Mouse (Mus musculus) limb, embryonic 11.5 days (tissue): Measurements from ENCODE around the gene Eml2. TPM values are rescaled to one million over a fixed set of nuclear protein-coding genes. Genes with fewer than 3 reads are reported as not detected.

Experiments
- ATAC-seq: fragments of 200-750 bp; cut with Nextera tagmentation; 2 replicates; pipeline ENCODE4 v1.8.0; 2017; ENCODE audit warnings: low read depth; ENCODE audit not compliant: insufficient number of reproducible peaks, low FRiP score, low TSS enrichment
- DNase-seq: peaks from one replicate; pipeline ENCODE4 v3.0.0-alpha.2; 2015; ENCODE audit warnings: low spot score
- H3K27ac ChIP-seq: fragments of 300-500 bp; sonication (generic); replicated peaks from 2 replicates; pipeline ENCODE4 v1.5.1; 2014; ENCODE audit warnings: low read depth, mild to moderate bottlenecking, low read length
- H3K27me3 ChIP-seq: fragments of 300-500 bp; sonication (generic); 2 replicates; pipeline ENCODE4 v1.6.1; 2014; ENCODE audit warnings: mild to moderate bottlenecking, low read length, mixed read lengths; ENCODE audit not compliant: control insufficient read depth, insufficient read depth
- H3K36me3 ChIP-seq: fragments of 300-500 bp; sonication (generic); 2 replicates; pipeline ENCODE4 v1.6.1; 2014; ENCODE audit warnings: mild to moderate bottlenecking, low read length, moderate library complexity, mixed read lengths; ENCODE audit not compliant: control insufficient read depth, insufficient read depth
- H3K4me1 ChIP-seq: fragments of 300-500 bp; sonication (generic); 2 replicates; pipeline ENCODE4 v1.6.1; 2014; ENCODE audit warnings: low read length, mixed read lengths; ENCODE audit not compliant: control insufficient read depth, insufficient read depth
- H3K4me2 ChIP-seq: fragments of 300-500 bp; sonication (generic); 2 replicates; pipeline ENCODE4 v1.6.1; 2014; ENCODE audit warnings: low read depth, mild to moderate bottlenecking, moderate library complexity; ENCODE audit not compliant: severe bottlenecking
- H3K4me3 ChIP-seq: fragments of 300-500 bp; sonication (generic); 2 replicates; pipeline ENCODE4 v1.5.1; 2014; ENCODE audit warnings: low read depth, low read length
- H3K9ac ChIP-seq: fragments of 300-500 bp; sonication (generic); 2 replicates; pipeline ENCODE4 v1.6.1; 2014; ENCODE audit warnings: mild to moderate bottlenecking, low read length
- H3K9me3 ChIP-seq: fragments of 300-500 bp; sonication (generic); 2 replicates; pipeline ENCODE4 v1.6.1; 2016; ENCODE audit warnings: low read length; ENCODE audit not compliant: control insufficient read depth
- WGBS: fragments of 180-500 bp; shearing (Covaris S2); extraction: QIAGEN DNeasy Blood & Tissue Kit; methylation state at CpG from one replicate; pipeline ENCODE4 v1.1.7; 2014; 5-methylcytosine and 5-hydroxymethylcytosine counted together
- polyA plus RNA-seq: library from polyadenylated mRNA; unstranded; fragments of >200 nt; fragmentation: Nextera tagmentation; extraction: Ambion mirVana; gene quantifications from 2 replicates; pipeline ENCODE4 v1.2.1, GENCODE M21; 2014

The Eml2 gene
- polyA plus RNA-seq, 1 experiment from 2014 or later: 2.3 TPM

DNA sequence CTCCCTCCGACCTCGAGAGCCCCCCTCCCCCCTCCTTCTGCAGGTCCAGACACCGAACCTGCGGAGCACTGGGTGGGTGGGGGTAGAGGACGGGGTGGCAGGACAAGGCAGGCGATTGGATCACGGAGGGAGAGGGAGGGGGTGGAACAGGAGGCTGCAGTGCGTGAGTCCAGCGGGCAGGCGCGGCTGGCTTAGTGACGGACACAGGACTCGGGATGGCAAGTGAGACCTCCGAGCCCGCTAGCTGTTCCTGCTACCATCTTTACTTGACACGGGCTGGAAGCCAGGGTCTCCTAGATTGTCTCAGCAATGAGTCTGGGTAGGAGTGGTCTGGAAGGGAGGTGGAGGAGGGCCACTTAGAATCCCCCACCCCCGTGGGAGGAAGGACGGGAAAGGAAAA lies 1.8 kb downstream of the Eml2 start:
- Histone ChIP-seq H3K4me2 (no peak overlapping the region), H3K4me3 (no peak overlapping the region), H3K9ac (no peak overlapping the region), H3K9me3 (no peaks in the 10 kb centered on the region), H3K4me1 (peaks cover 10% of the 10 kb centered on the region; the same call in 1 of the 2 replicates), H3K36me3 (no peaks in the 10 kb centered on the region), H3K27me3 (peaks cover 51% of the 10 kb centered on the region), H3K27ac (no peak overlapping the region)
- DNase-seq (no peak), ATAC-seq (no peak)
- 6% methylated on average over 18 of the region's 18 CpGs for WGBS

DNA sequence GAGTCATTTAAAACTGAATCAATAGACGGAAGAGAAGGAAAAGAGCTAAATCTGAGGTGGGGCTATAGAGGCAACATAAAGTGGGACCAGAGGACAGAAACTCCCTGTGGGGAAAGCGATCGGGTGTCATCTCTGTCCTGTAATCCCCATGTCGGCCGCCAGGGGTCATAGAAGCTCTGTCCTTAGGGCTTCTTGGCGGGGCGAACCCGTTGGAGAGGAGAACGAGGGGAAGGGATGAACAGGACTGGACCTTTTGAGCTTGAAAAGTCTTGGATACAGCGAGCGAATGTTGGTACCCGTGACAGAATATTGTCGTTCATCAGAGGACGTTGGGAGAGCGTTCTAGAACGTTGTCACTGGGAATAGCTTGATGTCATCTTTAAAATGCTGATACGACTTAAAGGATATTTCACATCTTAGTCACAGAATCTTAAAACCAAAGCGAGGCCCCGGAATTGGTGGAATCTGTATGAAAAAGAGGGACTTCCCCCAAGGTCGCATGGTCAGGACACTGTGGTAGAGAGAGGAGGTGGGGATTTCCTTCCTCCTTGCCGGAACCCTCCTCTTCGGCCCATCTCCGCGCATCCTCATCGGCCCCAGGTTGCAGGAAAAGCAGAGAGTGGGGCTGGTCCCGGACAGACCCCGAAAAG lies 2.3 kb downstream of the Eml2 start:
- Histone ChIP-seq H3K4me2 (peak overlapping the region; percentile 42), H3K9ac (no peak overlapping the region), H3K36me3 (no peaks in the 10 kb centered on the region), H3K9me3 (no peaks in the 10 kb centered on the region), H3K27ac (no peak overlapping the region), H3K27me3 (peaks cover 51% of the 10 kb centered on the region), H3K4me3 (peak overlapping the region; percentile 17; the same call in 1 of the 2 replicates), H3K4me1 (peaks cover 10% of the 10 kb centered on the region; the same call in 1 of the 2 replicates)
- no peak for ATAC-seq
- peak; percentile 84 for DNase-seq
- 7% methylated on average over 27 of the region's 27 CpGs for WGBS

DNA sequence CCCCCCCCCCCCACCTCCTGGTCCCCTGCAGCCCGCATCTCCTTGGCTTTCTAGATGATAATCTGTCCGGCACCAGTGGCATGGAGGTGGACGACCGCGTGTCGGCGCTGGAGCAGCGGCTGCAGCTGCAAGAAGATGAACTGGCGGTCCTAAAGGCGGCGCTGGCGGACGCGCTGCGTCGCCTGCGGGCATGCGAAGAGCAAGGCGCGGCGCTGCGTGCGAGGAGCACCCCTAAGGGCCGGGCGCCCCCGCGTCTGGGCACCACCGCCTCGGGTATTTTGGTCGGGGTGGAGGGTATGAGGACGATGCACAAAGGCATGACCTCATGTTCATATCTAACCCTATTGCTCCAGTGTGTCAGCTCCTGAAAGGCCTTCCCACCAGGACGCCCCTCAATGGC lies 3.0 kb downstream of the Eml2 start:
- H3K27ac ChIP-seq: no peak overlapping the region

DNA sequence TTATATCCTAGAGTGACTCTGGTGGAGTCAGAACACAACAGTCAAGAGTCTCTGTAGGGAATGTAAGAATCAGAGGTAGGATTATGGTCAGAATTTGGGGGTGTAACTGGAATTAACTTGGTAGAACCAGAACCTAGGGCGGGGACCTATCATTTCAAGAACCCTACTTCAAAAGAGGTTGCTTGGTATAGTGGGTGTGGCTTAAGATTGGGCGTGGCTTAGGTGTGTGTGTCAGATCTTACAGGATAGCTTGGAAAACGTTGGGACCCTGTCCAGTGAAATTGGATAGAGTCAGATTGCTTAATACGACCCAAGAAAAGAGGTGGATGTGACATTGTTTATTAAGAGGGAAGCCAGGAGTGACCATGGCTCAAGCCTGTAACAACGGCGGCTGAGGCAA lies 3.7 kb downstream of the Eml2 start:
- ATAC-seq (no peak), DNase-seq (no peak)
- WGBS: 39% methylated on average over 6 of the region's 6 CpGs
- Histone ChIP-seq H3K4me1 (peaks cover 10% of the 10 kb centered on the region; the same call in 1 of the 2 replicates), H3K9me3 (no peaks in the 10 kb centered on the region), H3K9ac (0 out of 2 replicates have a peak overlapping the region, but pooled peaks have one; percentile 23), H3K27me3 (peaks cover 51% of the 10 kb centered on the region), H3K27ac (no peak overlapping the region), H3K36me3 (no peaks in the 10 kb centered on the region), H3K4me2 (peak overlapping the region; percentile 42; the same call in 1 of the 2 replicates), H3K4me3 (no peak overlapping the region)

More for the DNA sequence above, 3.0 kb downstream of the Eml2 start:
- H3K36me3 ChIP-seq: no peaks in the 10 kb centered on the region
- H3K27me3 ChIP-seq: peaks cover 51% of the 10 kb centered on the region
- WGBS: under 1% methylated on average over 32 of the region's 32 CpGs
- peak overlapping the region; percentile 42 for H3K4me2 ChIP-seq
- DNase-seq: peak; percentile 80
- no peak for ATAC-seq
- no peaks in the 10 kb centered on the region for H3K9me3 ChIP-seq
- peak overlapping the region; percentile 17 for H3K4me3 ChIP-seq
- peaks cover 10% of the 10 kb centered on the region; the same call in 1 of the 2 replicates for H3K4me1 ChIP-seq
- H3K9ac ChIP-seq: no peak overlapping the region

DNA sequence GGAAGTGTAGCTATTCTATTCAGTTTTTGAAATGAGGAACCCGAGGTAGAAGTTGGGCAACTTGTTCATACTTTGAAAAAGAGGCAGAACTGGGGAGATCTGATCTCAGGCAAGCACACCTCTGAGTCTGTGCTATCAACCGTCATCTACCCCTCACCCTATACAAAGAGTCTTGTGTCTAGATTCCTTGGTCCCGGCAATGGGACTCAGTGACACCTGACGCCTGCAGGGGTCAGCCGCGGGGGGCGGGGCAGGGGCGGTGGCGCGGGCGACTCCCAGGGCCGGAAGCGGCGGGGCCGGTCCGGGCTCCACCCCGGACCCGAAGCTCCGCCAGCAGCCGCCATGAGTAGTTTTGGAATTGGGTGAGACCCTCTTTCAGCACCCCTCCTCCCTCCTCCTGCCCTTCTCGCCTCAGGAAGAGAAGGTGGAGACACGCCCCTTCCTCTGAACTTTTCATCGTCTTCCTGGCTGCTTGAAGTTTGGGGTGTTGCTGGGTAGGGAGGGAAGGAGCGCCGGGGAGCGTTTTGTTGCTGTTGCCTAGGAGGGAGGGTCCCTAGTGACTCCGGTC lies 4.7 kb downstream of the Eml2 start:
- peaks cover 10% of the 10 kb centered on the region; the same call in 1 of the 2 replicates for H3K4me1 ChIP-seq
- peak overlapping the region; percentile 79 for H3K4me2 ChIP-seq
- no peak overlapping the region for H3K27ac ChIP-seq
- ATAC-seq (0 out of 2 replicates have a peak, but pooled peaks have one; percentile 32), DNase-seq (peak; percentile 71)
- H3K9me3 ChIP-seq: no peaks in the 10 kb centered on the region
- 1% methylated on average over 27 of the region's 27 CpGs for WGBS
- peak overlapping the region; percentile 45 for H3K4me3 ChIP-seq
- no peaks in the 10 kb centered on the region; the same call in 1 of the 2 replicates for H3K36me3 ChIP-seq
- H3K9ac ChIP-seq: peak overlapping the region; percentile 46
- H3K27me3 ChIP-seq: peaks cover 44% of the 10 kb centered on the region

DNA sequence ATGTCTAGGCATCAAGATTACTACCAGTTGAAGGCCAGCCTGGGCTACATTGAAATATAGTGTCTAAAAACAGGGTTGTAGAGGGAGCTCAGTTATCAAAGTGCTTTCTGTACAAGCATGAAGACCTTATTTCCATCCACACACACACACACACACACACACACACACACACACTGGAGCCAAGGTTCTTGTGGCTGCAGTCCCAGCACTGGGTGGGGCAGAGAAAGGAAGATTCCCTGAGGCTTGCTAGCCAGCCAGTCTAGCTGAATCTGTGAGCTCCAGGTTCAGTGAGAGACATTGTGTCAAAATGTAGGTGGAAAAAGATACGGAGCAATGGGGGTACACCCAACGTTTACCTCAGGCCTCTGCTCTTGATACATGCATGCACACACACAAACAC lies 8.0 kb downstream of the Eml2 start:
- ATAC-seq: no peak
- Histone ChIP-seq H3K9me3 (no peaks in the 10 kb centered on the region), H3K9ac (no peak overlapping the region), H3K27me3 (peaks cover 12% of the 10 kb centered on the region), H3K36me3 (no peaks in the 10 kb centered on the region; the same call in 1 of the 2 replicates), H3K4me2 (no peak overlapping the region), H3K27ac (no peak overlapping the region), H3K4me3 (no peak overlapping the region), H3K4me1 (peaks cover 6% of the 10 kb centered on the region; the same call in 1 of the 2 replicates)
- 89% methylated on average over 2 of the region's 2 CpGs for WGBS
- DNase-seq: no peak

DNA sequence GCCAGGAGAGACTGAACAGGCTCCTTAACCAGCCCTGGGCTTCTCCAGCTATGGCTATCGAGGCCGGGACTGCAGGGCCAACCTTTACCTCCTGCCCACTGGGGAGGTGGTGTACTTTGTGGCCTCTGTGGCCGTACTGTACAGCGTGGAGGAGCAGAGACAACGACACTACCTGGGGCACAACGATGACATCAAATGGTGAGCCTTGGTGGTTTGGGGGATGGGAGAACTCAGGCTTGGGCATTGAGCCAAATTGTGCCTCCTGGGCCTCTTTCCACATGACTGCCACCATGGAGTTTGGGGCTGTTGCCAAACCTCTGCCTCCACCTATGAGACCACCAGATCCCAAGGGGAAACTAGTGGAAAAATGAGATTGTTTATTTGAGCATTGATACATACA lies 8.5 kb downstream of the Eml2 start:
- H3K4me2 ChIP-seq: no peak overlapping the region
- ATAC-seq: no peak

DNA sequence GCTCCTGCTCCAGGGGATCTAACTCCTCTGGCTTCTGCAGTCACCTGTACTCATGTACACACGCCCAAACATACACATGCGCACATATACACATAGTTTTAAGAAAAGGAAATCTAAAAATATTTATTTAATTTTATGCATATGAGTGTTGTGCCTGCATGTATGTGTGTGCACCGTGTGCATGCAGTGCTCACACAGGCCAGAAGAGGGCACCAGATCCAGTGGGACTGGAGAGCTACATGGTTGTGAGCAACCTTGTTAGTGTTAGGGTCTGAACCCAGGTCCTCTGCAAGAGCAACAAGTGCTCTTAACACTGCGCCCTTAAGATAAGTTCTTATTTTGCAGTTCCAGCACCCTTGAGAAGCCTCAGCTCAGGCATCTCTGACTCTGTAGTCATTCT lies 18.5 kb downstream of the Eml2 start:
- Histone ChIP-seq H3K36me3 (peaks cover 9% of the 10 kb centered on the region), H3K27ac (no peak overlapping the region), H3K4me1 (no peaks in the 10 kb centered on the region), H3K27me3 (no peaks in the 10 kb centered on the region), H3K9ac (no peak overlapping the region), H3K4me3 (no peak overlapping the region), H3K9me3 (peaks cover 6% of the 10 kb centered on the region; the same call in 1 of the 2 replicates), H3K4me2 (no peak overlapping the region)
- no peak for ATAC-seq
- 95% methylated on average over 4 of the region's 4 CpGs for WGBS
- DNase-seq: no peak

More for the DNA sequence above, 8.5 kb downstream of the Eml2 start:
- Histone ChIP-seq H3K27me3 (peaks cover 7% of the 10 kb centered on the region), H3K4me1 (peaks cover 5% of the 10 kb centered on the region; the same call in 1 of the 2 replicates), H3K9ac (no peak overlapping the region), H3K36me3 (no peaks in the 10 kb centered on the region; the same call in 1 of the 2 replicates), H3K4me3 (no peak overlapping the region), H3K9me3 (no peaks in the 10 kb centered on the region), H3K27ac (no peak overlapping the region)
- WGBS: 89% methylated on average over 6 of the region's 6 CpGs
- no peak for DNase-seq
